Mouse (Mus musculus): ENCODE data around the gene Ugt2b1.
"Not testable (repeated sequence)": the region's sequence is repeated elsewhere in the genome, so short reads cannot be mapped to it uniquely, and the experiment has no call there.

Gene Ugt2b1

GRCm38 (mm10) chr5:86926426-86926825, at the start of gene Ugt2b1:
Ugt2b1 (minus strand) TSS chr5:86926530.
- no peak for DNase-seq

DNA sequence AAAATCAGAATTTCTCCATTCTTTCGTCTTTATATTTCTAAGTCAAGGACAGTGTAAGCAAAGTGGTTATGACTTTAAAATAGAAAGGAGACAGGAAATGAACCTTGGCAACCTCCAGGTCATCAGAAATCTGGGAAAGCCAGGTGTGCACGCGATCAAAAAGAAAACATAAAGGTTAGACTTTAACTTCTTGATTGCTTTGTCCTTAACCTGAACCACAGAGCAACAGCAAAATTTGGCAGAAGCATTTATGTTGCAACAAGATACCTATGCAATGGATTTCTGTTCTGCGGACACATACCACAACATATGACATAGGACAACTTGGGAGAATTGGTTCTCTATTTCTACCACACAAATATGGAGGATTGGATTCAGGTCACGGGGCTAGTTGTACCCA, 40.9 kb upstream of the Ugt2b1 start:
- DNase-seq: not testable (repeated sequence)

DNA sequence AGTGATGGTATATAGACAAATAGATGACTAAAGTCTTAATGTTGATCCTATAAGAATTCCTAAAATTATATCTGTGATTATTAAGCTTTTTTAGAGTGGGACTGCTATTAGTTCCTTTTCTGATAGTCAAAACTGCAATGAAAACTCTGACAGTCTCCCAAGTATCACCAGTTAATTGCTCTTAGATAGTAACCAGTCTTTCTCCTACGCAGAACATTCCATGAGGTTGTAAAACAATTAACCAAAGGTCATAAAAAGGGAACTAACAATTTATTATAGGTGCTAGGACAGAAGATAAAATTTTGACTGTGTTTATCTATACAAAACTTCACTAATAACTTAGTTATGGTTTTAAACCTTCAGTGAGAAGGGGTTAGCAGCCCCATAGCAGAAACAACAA, 36.5 kb upstream of the Ugt2b1 start:
- not testable (repeated sequence) for DNase-seq

- DNase-seq: no peak
Measured at GRCm38 (mm10) chr5:86961587-86962358, 35.4 kb upstream of the Ugt2b1 start.

DNA sequence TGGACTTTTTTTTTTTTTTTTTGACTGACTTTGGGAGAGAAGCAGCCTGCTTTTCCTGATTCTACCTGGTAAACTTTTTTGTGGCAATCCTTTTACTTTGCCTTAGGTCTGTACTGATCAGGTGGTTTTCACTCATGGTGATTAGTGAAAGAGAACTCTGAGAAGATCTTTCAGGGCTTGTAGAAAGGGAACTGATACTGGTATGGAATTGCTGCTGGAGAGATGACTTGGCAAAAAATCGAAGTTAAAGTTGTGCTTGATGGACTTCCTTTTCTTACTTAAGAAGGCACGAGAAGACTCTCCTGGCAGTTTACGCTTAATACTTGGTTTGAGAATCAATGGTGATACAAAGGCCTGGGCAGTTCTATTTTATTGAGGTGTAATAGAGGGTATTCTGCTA, 34.2 kb upstream of the Ugt2b1 start:
- no peak for DNase-seq

DNA sequence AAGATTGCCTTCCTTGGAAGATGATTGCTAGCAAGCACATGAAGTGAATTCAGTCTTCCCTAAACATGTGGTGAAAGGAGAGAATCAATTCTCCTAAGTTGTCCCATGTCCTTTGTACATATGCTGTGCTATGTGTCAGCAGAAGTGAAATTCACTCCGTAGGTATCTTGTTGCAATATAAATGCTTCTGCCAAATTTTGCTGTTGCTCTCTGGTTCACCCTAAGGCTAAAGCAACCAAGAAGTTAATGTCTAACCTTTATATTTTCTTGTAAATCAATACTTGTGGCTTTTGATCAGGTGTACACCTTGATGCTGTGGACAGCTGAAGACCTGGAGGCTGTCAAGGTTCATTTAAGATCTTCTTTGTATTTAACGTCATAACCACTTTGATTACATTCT, 15.8 kb upstream of the Ugt2b1 start:
- no peak for DNase-seq

DNA sequence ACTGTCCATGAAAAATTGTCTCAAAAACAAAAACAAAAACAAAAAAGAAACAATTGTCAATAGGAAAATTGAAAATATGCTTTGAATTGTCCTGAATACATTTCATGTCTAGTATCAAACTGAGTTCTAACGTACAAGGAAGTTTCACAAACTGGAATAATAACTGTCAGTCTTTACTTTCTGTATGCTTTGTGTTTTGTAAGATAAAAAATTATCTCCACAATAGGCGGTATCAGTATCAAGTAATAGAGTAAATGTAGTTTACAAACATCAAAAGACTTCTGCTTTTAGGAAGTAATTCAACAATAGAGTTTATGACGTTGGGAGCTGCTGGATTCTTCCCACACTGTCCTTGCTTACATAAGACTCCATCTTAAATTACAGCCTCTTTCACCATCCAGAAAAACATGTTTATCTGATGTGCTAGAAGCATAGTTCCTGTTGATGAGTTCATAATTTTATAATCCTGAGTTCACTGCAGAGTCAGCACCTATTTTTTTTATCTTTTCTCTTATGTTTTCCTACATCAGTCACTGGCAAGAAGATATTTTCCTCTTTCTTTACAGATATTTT, 5.6 kb downstream of the Ugt2b1 start:
- no peak for DNase-seq

- no peak for DNase-seq
Measured at GRCm38 (mm10) chr5:86911357-86912099, 14.8 kb downstream of the Ugt2b1 start.

- no peak for DNase-seq
Measured at GRCm38 (mm10) chr5:86910770-86911169, 15.6 kb downstream of the Ugt2b1 start.

GRCm38 (mm10) chr5:86906758-86907157, 19.6 kb downstream of the Ugt2b1 start, which contains the start of gene Ugt2b34:
Ugt2b34 (minus strand) TSS chr5:86906937.
- no peak for DNase-seq

- DNase-seq: no peak
Measured at GRCm38 (mm10) chr5:86889933-86890332, 36.4 kb downstream of the Ugt2b1 start.

DNA sequence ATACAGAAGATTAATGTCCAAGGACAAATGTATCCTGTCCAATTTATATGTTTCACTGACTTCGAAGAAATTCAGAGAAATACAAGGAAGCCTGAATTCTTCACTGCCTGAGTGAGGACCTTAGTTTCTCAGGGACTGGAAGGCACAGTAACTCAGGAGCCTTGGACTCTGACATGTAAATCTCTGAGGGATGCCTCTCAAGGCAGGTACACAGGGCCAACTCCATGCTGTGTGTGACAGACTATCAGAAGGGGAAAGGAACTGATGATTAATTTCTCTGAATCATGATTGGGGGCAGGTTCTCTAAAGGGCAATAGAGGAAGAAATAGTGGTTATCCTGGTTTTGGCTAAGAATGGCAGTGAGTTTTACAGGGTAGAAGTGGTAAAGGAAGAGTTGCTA, 37.9 kb downstream of the Ugt2b1 start:
- DNase-seq: peak; percentile 3 to 17

DNA sequence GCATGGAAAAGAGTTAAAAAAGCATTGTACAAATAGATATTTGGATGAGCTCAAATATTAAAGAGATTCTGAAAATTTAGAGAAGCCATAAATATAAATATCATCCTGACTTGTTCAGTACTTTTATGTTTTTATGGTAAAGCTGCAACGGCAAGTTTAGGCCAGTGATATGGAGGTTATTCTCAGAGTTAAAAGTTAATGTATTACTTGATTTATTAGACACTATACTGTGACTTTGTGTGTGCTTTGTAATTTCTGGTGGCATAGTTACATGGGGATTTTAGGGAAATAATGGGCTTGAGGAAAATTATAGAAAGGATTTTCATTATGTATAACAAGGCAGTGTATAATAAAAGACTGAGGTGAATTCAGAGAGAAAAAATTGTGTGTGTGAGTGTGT, 39.2 kb downstream of the Ugt2b1 start:
- no peak for DNase-seq

- DNase-seq: peak; percentile 6 to 22
Measured at GRCm38 (mm10) chr5:86886620-86887019, 39.7 kb downstream of the Ugt2b1 start.

DNA sequence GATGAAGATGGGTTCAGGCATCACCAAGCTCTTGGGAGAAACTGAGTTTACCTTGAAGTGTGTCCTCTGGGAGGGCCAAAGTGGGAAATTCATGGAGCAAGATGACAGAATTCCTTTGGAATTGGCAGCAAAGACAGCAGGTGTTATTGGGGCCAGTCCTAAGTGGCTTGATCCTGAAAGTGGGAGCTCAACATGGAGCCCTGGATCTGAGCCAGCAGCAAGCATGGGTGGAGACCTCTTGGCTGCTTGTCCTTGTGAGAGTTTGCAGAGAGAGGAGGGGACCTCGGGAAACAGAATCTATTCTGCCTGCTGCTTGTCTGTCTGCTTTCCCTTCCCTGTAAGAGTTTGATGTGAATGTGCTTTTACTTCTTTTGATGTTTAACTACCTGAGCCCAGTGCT, 54.5 kb downstream of the Ugt2b1 start:
- peak; percentile 52 to 64 for DNase-seq
